Mouse (Mus musculus): ENCODE data around the gene Hyal3. TPM values are rescaled to one million over a fixed set of nuclear protein-coding genes. Genes with fewer than 3 reads are reported as not detected.

The Hyal3 gene
- polyA plus RNA-seq, 1 experiment from 2014 or later = 0.66 TPM

GRCm38 (mm10) chr9:107612191-107612944 lies 31.8 kb downstream of the Hyal3 start:
- peak overlapping the region; percentile 75 for H3K4me2 ChIP-seq (ENCODE audit: low read depth, low read length)
- H3K27ac ChIP-seq (replicated peaks; ENCODE audit: low read depth, low read length) = peak overlapping the region; percentile 81
- ATAC-seq (replicated peaks; ENCODE audit: insufficient number of reproducible peaks, low FRiP score, low TSS enrichment, low read depth) (peak; percentile 90), DNase-seq (ENCODE audit: low spot score) (peak; percentile 98)
- WGBS = 4% methylated on average over 47 of the region's 48 CpGs
- H3K27me3 ChIP-seq (ENCODE audit: control insufficient read depth, insufficient read depth, low read length) = no peaks in the 10 kb centered on the region
- no peaks in the 10 kb centered on the region for H3K9me3 ChIP-seq (replicated peaks; ENCODE audit: control insufficient read depth, low read length)
- H3K9ac ChIP-seq (replicated peaks; ENCODE audit: low read length) = peak overlapping the region; percentile 68
- H3K4me3 ChIP-seq (ENCODE audit: low read depth, low read length) = peak overlapping the region; percentile 30
- H3K36me3 ChIP-seq (replicated peaks; ENCODE audit: control insufficient read depth, insufficient read depth, low read depth, low read length) = no peaks in the 10 kb centered on the region; the same call in 1 of the 2 replicates
- peaks cover 9% of the 10 kb centered on the region; the same call in 1 of the 2 replicates for H3K4me1 ChIP-seq (ENCODE audit: control insufficient read depth, insufficient read depth, low read length)

- peaks cover 4% of the 10 kb centered on the region; the same call in 1 of the 2 replicates for H3K4me1 ChIP-seq (ENCODE audit: control insufficient read depth, insufficient read depth, low read length)
- no peak; the same call in 1 of the 2 replicates for ATAC-seq (replicated peaks; ENCODE audit: insufficient number of reproducible peaks, low FRiP score, low TSS enrichment, low read depth)
- DNase-seq (ENCODE audit: low spot score) = no peak
- no peaks in the 10 kb centered on the region; the same call in 1 of the 2 replicates for H3K36me3 ChIP-seq (replicated peaks; ENCODE audit: control insufficient read depth, insufficient read depth, low read depth, low read length)
- peak overlapping the region; percentile 81 for H3K27ac ChIP-seq (replicated peaks; ENCODE audit: low read depth, low read length)
- WGBS = 12% methylated on average over 12 of the region's 12 CpGs
- peak overlapping the region; percentile 30; the same call in 1 of the 2 replicates for H3K4me3 ChIP-seq (ENCODE audit: low read depth, low read length)
- no peaks in the 10 kb centered on the region for H3K27me3 ChIP-seq (ENCODE audit: control insufficient read depth, insufficient read depth, low read length)
- H3K4me2 ChIP-seq (ENCODE audit: low read depth, low read length) = peak overlapping the region; percentile 75
- peak overlapping the region; percentile 2; the same call in 1 of the 2 replicates for H3K9ac ChIP-seq (replicated peaks; ENCODE audit: low read length)
- H3K9me3 ChIP-seq (replicated peaks; ENCODE audit: control insufficient read depth, low read length) = no peaks in the 10 kb centered on the region
Observed at GRCm38 (mm10) chr9:107612945-107613569, 32.4 kb downstream of the Hyal3 start.

GRCm38 (mm10) chr9:107615035-107615434 lies 34.4 kb downstream of the Hyal3 start:
- H3K4me2 ChIP-seq (ENCODE audit: low read depth, low read length) = no peak overlapping the region
- WGBS = 48% methylated on average over 4 of the region's 4 CpGs
- no peak overlapping the region for H3K4me3 ChIP-seq (ENCODE audit: low read depth, low read length)
- peaks cover 3% of the 10 kb centered on the region; the same call in 1 of the 2 replicates for H3K4me1 ChIP-seq (ENCODE audit: control insufficient read depth, insufficient read depth, low read length)
- H3K27me3 ChIP-seq (ENCODE audit: control insufficient read depth, insufficient read depth, low read length) = no peaks in the 10 kb centered on the region
- no peak overlapping the region for H3K27ac ChIP-seq (replicated peaks; ENCODE audit: low read depth, low read length)
- no peak for DNase-seq (ENCODE audit: low spot score)
- peaks cover 3% of the 10 kb centered on the region; the same call in 1 of the 2 replicates for H3K36me3 ChIP-seq (replicated peaks; ENCODE audit: control insufficient read depth, insufficient read depth, low read depth, low read length)
- H3K9ac ChIP-seq (replicated peaks; ENCODE audit: low read length) = no peak overlapping the region; the same call in 1 of the 2 replicates
- H3K9me3 ChIP-seq (replicated peaks; ENCODE audit: control insufficient read depth, low read length) = no peaks in the 10 kb centered on the region
- no peak for ATAC-seq (replicated peaks; ENCODE audit: insufficient number of reproducible peaks, low FRiP score, low TSS enrichment, low read depth)

GRCm38 (mm10) chr9:107617461-107617860 lies 36.8 kb downstream of the Hyal3 start:
- WGBS = 77% methylated on average over 2 of the region's 2 CpGs
- no peak overlapping the region for H3K4me3 ChIP-seq (ENCODE audit: low read depth, low read length)
- no peak overlapping the region for H3K4me2 ChIP-seq (ENCODE audit: low read depth, low read length)
- DNase-seq (ENCODE audit: low spot score) (no peak), ATAC-seq (replicated peaks; ENCODE audit: insufficient number of reproducible peaks, low FRiP score, low TSS enrichment, low read depth) (no peak)
- no peak overlapping the region for H3K9ac ChIP-seq (replicated peaks; ENCODE audit: low read length)
- H3K4me1 ChIP-seq (ENCODE audit: control insufficient read depth, insufficient read depth, low read length) = no peaks in the 10 kb centered on the region
- H3K9me3 ChIP-seq (replicated peaks; ENCODE audit: control insufficient read depth, low read length) = no peaks in the 10 kb centered on the region
- peaks cover 6% of the 10 kb centered on the region; the same call in 1 of the 2 replicates for H3K36me3 ChIP-seq (replicated peaks; ENCODE audit: control insufficient read depth, insufficient read depth, low read depth, low read length)
- no peak overlapping the region for H3K27ac ChIP-seq (replicated peaks; ENCODE audit: low read depth, low read length)
- no peaks in the 10 kb centered on the region for H3K27me3 ChIP-seq (ENCODE audit: control insufficient read depth, insufficient read depth, low read length)

DNA sequence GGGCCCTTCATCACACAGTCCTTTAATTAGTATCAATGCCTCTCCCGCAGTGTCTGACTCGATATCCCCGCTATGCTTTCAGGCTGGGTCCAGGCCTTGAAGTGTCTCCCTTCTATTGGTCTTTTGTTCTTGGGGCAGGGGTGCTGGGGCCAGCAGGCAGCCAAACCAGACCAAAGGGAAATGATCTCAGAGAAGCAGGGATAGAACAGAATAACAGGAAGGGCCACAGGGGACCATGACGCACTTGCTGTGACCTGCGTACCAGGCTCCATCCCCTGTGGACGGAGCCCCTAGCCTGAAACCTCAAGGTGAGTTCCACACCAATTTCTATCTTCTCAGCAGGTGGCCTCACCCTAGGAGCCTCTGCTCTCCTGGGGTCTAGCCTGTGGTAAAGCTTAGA lies 37.5 kb downstream of the Hyal3 start:
- no peaks in the 10 kb centered on the region for H3K4me1 ChIP-seq (ENCODE audit: control insufficient read depth, insufficient read depth, low read length)
- H3K27me3 ChIP-seq (ENCODE audit: control insufficient read depth, insufficient read depth, low read length) = no peaks in the 10 kb centered on the region
- no peak for ATAC-seq (replicated peaks; ENCODE audit: insufficient number of reproducible peaks, low FRiP score, low TSS enrichment, low read depth)
- H3K4me3 ChIP-seq (ENCODE audit: low read depth, low read length) = no peak overlapping the region
- H3K4me2 ChIP-seq (ENCODE audit: low read depth, low read length) = no peak overlapping the region
- 92% methylated on average over 6 of the region's 6 CpGs for WGBS
- DNase-seq (ENCODE audit: low spot score) = no peak
- no peaks in the 10 kb centered on the region for H3K9me3 ChIP-seq (replicated peaks; ENCODE audit: control insufficient read depth, low read length)
- no peak overlapping the region for H3K9ac ChIP-seq (replicated peaks; ENCODE audit: low read length)
- peaks cover 6% of the 10 kb centered on the region; the same call in 1 of the 2 replicates for H3K36me3 ChIP-seq (replicated peaks; ENCODE audit: control insufficient read depth, insufficient read depth, low read depth, low read length)
- no peak overlapping the region for H3K27ac ChIP-seq (replicated peaks; ENCODE audit: low read depth, low read length)

DNA sequence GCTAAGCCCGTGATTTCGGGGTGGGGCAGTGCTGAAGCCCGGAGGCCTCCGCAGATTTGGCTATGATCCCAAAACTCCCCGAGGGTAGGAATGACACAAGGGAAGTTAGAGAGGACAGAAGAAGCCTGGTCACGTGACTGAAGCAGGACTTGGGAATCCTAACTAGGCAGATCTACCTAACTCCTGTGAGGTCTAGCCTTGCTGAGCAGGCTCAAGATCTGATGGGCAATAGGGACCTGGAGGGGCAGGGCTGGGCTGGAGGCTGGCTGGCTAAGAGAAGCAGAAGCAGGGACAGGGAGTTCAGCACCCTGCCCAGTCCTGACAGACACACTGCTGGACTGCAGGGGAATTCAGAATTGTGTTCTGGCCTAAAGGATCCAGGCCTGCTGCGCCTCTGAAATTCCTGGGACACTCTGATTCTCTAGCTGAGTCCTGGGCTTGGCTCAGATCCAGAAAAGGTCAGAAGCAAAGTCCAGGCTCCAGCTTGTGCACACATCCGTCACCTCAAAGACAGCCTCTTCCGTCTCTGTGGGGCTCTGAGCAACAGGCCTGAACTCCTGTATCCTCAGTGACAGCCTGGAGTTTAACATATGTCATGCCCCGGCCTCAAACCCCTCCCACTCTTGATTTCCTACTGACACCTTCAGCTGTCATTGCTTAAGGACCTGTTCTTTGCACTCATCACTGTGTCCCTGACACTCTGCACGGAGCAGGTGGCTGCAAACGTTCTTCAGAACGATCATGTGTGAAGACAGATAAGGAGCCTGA lies 38.3 kb downstream of the Hyal3 start:
- ATAC-seq (replicated peaks; ENCODE audit: insufficient number of reproducible peaks, low FRiP score, low TSS enrichment, low read depth) (no peak), DNase-seq (ENCODE audit: low spot score) (no peak)
- Histone ChIP-seq H3K36me3 (replicated peaks; ENCODE audit: control insufficient read depth, insufficient read depth, low read depth, low read length) (peaks cover 6% of the 10 kb centered on the region; the same call in 1 of the 2 replicates), H3K4me3 (ENCODE audit: low read depth, low read length) (no peak overlapping the region), H3K9ac (replicated peaks; ENCODE audit: low read length) (no peak overlapping the region), H3K4me1 (ENCODE audit: control insufficient read depth, insufficient read depth, low read length) (no peaks in the 10 kb centered on the region), H3K27ac (replicated peaks; ENCODE audit: low read depth, low read length) (no peak overlapping the region), H3K27me3 (ENCODE audit: control insufficient read depth, insufficient read depth, low read length) (no peaks in the 10 kb centered on the region), H3K4me2 (ENCODE audit: low read depth, low read length) (no peak overlapping the region), H3K9me3 (replicated peaks; ENCODE audit: control insufficient read depth, low read length) (no peaks in the 10 kb centered on the region)
- WGBS = 77% methylated on average over 13 of the region's 13 CpGs

DNA sequence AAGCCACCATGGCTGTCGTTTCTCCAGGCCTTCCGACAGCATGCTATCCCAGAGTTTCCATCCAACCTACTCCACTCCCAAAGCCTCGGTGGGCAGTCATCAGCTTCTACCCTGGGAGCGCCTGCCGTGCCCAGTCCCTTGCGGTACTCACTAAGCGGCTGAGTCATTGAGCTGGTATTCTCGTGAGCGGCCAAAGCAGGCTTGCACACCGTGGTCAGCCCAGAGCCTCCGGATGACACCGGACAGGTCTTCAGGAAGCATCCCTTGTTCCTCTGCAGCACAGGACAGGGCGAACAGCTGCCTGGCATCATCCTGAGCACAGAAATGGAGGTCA lies 38.9 kb downstream of the Hyal3 start:
- H3K9ac ChIP-seq (replicated peaks; ENCODE audit: low read length) = no peak overlapping the region
- 89% methylated on average over 13 of the region's 13 CpGs for WGBS
- H3K4me1 ChIP-seq (ENCODE audit: control insufficient read depth, insufficient read depth, low read length) = no peaks in the 10 kb centered on the region
- H3K27ac ChIP-seq (replicated peaks; ENCODE audit: low read depth, low read length) = no peak overlapping the region
- H3K36me3 ChIP-seq (replicated peaks; ENCODE audit: control insufficient read depth, insufficient read depth, low read depth, low read length) = peaks cover 6% of the 10 kb centered on the region; the same call in 1 of the 2 replicates
- no peaks in the 10 kb centered on the region for H3K9me3 ChIP-seq (replicated peaks; ENCODE audit: control insufficient read depth, low read length)
- no peak for ATAC-seq (replicated peaks; ENCODE audit: insufficient number of reproducible peaks, low FRiP score, low TSS enrichment, low read depth)
- H3K4me2 ChIP-seq (ENCODE audit: low read depth, low read length) = no peak overlapping the region
- no peak overlapping the region for H3K4me3 ChIP-seq (ENCODE audit: low read depth, low read length)
- H3K27me3 ChIP-seq (ENCODE audit: control insufficient read depth, insufficient read depth, low read length) = no peaks in the 10 kb centered on the region
- no peak for DNase-seq (ENCODE audit: low spot score)
